Mouse (Mus musculus) testis, adult 2 months (tissue): ENCODE data around the gene Celsr2.

ENCODE experiments used
- CTCF ChIP-seq: fragments of 200-500 bp; IDR thresholded peaks from 2 replicates; pipeline ENCODE4 v1.5.1; 2012; ENCODE audit warnings: low read depth, mild to moderate bottlenecking, inconsistent platforms, low read length, moderate library complexity; ENCODE audit not compliant: control insufficient read depth, insufficient read depth, insufficient replicate concordance
- POLR2A ChIP-seq: fragments of 200-500 bp; IDR thresholded peaks from 2 replicates; pipeline ENCODE4 v1.6.1; 2012; ENCODE audit warnings: low read depth, mild to moderate bottlenecking, inconsistent platforms, low read length, moderate library complexity; ENCODE audit not compliant: control insufficient read depth

DNA sequence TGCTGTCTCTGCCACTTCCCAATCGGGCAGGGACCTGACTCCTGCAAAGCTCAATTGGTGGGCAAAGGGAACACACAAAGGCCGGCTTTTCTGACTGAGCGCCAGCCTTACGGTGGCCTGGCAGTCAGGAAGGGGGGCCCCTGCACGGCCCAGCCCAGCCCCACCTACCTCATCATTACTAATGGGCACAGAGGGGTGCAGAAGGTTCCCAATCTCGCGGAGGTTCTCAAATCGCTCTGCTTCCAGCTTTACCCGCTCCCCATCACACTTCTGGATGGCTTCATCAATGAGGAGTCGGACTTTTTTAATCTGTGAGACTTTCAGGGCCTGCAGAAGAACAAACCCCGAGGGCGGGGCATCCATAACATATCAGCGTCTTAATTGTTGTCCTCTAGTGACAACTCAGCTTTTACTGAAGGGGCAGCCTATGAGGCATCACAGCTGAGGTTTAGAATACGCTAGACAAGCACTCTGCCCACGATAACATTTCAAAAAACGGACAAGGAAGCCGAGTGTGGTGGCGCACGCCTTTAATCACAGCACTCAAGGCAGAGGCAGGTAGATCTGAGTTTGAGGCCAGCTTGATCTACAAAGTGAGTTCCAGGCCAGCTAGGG is 18.6 kb upstream of the Celsr2 start:
- TF ChIP-seq CTCF (no peak), POLR2A (no peak)
